Mouse (Mus musculus) kidney, embryonic 14.5 days (tissue): Measurements from ENCODE around the gene Rpl3. TPM values are rescaled to one million over a fixed set of nuclear protein-coding genes. Genes with fewer than 3 reads are reported as not detected.

Source experiments
- ATAC-seq: fragments of 200-750 bp; cut with Nextera tagmentation; 2 replicates; pipeline ENCODE4 v1.8.0; 2017; ENCODE audit warnings: moderate number of reproducible peaks, mild to moderate bottlenecking, moderate TSS enrichment, moderate library complexity; ENCODE audit not compliant: low FRiP score, low TSS enrichment
- H3K27ac ChIP-seq: fragments of 300-500 bp; sonication (generic); 2 replicates; pipeline ENCODE4 v1.5.1; 2014; ENCODE audit warnings: low read depth, mild to moderate bottlenecking, low read length, moderate library complexity, mixed read lengths
- H3K27me3 ChIP-seq: fragments of 300-500 bp; sonication (generic); 2 replicates; pipeline ENCODE4 v1.6.1; 2014; ENCODE audit warnings: mild to moderate bottlenecking, low read length; ENCODE audit not compliant: control insufficient read depth, insufficient read depth
- H3K36me3 ChIP-seq: fragments of 300-500 bp; sonication (generic); 2 replicates; pipeline ENCODE4 v1.6.1; 2014; ENCODE audit warnings: low read length, mixed read lengths; ENCODE audit not compliant: control insufficient read depth, insufficient read depth
- H3K4me1 ChIP-seq: fragments of 300-500 bp; sonication (generic); 2 replicates; pipeline ENCODE4 v1.6.1; 2014; ENCODE audit warnings: low read length, mixed read lengths; ENCODE audit not compliant: control insufficient read depth, insufficient read depth
- H3K4me2 ChIP-seq: fragments of 300-500 bp; sonication (generic); replicated peaks from 2 replicates; pipeline ENCODE4 v1.6.1; 2014; ENCODE audit warnings: low read depth, mild to moderate bottlenecking, low read length
- H3K4me3 ChIP-seq: fragments of 300-500 bp; sonication (generic); 2 replicates; pipeline ENCODE4 v1.5.1; 2014; ENCODE audit warnings: mild to moderate bottlenecking, low read length
- H3K9ac ChIP-seq: fragments of 300-500 bp; sonication (generic); 2 replicates; pipeline ENCODE4 v1.6.1; 2014; ENCODE audit warnings: low read depth, mild to moderate bottlenecking, low read length, moderate library complexity
- H3K9me3 ChIP-seq: fragments of 300-500 bp; sonication (generic); 2 replicates; pipeline ENCODE4 v1.6.1; 2016; ENCODE audit warnings: low read length; ENCODE audit not compliant: control insufficient read depth
- WGBS: fragments of 180-500 bp; shearing (Covaris S2); extraction: QIAGEN DNeasy Blood & Tissue Kit; methylation state at CpG from one replicate; pipeline ENCODE4 v1.1.7; 2014; 5-methylcytosine and 5-hydroxymethylcytosine counted together
- polyA plus RNA-seq: library from polyadenylated mRNA; unstranded; fragments of >200 nt; fragmentation: Nextera tagmentation; extraction: Ambion mirVana; gene quantifications from 2 replicates; pipeline ENCODE4 v1.2.1, GENCODE M21; 2014

Rpl3 gene
- polyA plus RNA-seq, 1 experiment from 2014 or later: 1,409 TPM

DNA sequence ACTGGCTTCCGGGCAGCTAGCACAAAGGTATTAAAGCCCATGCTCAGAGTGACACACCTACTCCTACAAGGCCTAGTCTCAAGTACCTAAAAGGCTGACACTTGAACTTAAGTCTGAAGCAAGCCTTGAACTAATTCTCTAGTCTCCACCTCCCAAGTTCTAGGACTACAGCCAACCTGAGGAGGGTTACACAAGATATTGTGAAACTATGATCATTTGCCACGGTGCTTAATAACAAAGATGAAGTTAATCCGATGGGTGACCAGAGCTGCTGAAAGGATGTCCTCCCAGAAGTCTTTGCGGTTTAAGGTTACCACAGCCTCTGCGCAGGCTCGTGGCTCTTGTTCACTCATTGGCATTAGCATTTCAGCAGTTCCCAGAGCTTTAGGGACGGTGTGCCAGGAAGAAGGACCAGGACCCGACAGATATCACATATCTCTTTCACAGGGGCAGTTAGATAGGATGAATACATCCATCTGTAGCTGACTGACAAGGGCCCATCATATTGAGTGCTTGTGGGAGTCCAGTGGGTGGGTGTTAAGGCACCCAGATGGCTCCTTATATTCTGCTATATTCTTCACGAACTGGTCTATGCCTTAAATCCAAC lies 4.2 kb downstream of the Rpl3 start:
- H3K27ac ChIP-seq: no peak overlapping the region
- H3K4me3 ChIP-seq: no peak overlapping the region
- H3K4me2 ChIP-seq: no peak overlapping the region
- no peak for ATAC-seq
- H3K27me3 ChIP-seq: peaks cover 30% of the 10 kb centered on the region
- 83% methylated on average over 9 of the region's 9 CpGs for WGBS
- no peaks in the 10 kb centered on the region for H3K36me3 ChIP-seq
- H3K4me1 ChIP-seq: no peaks in the 10 kb centered on the region; the same call in 1 of the 2 replicates
- H3K9ac ChIP-seq: no peak overlapping the region
- no peaks in the 10 kb centered on the region for H3K9me3 ChIP-seq

DNA sequence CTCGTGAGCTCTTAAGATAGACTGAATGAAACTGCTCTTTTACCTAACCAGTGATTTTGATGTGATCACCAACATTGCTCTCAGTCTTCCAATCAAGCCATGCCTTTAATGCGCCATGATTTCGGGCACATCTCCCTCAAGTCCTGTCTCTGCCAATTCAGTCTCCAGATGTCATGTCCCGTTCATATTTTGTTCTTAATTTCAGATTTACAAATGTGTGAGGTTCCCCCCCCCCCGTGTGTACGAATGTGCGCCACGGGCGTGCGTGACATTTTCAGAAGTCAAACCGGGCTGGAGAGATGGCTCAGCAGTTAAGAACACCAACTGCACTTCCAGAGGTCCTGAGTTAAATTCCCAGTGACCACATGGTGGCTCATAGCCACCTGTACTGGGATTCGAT lies 7.9 kb downstream of the Rpl3 start:
- Histone ChIP-seq H3K4me1 (peaks cover 14% of the 10 kb centered on the region; the same call in 1 of the 2 replicates), H3K9ac (peak overlapping the region; percentile 59; the same call in 1 of the 2 replicates), H3K4me2 (peak overlapping the region; percentile 67), H3K36me3 (peaks cover 37% of the 10 kb centered on the region), H3K27ac (peak overlapping the region; percentile 89), H3K4me3 (peak overlapping the region; percentile 80), H3K27me3 (no peaks in the 10 kb centered on the region), H3K9me3 (no peaks in the 10 kb centered on the region)
- under 1% methylated on average over 12 of the region's 12 CpGs for WGBS
- ATAC-seq: peak; percentile 12; the same call in 1 of the 2 replicates

DNA sequence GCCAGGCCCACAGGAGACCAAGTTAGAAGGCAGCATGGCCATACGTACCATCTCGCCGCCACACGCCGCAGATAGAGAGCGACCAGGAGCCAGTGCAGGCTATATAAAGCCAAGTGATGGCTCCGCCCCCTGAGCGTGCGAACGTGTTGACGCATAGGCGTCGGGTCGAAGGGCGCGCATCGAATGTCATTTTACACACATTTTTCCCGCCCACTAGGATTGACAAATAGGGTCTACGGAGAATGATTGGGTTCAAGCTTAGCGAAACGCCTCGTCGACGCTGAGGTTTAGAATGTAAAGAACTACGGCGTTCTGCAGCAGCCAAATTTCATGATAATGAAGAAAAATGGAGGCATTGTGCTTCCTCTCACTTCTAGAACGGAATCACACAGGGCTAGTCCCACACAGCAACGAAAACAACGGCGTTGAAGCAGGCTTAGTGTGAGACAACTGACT lies 8.4 kb downstream of the Rpl3 start:
- under 1% methylated on average over 30 of the region's 30 CpGs for WGBS
- Histone ChIP-seq H3K9me3 (no peaks in the 10 kb centered on the region), H3K4me3 (peak overlapping the region; percentile 80), H3K9ac (peak overlapping the region; percentile 93), H3K4me2 (peak overlapping the region; percentile 96), H3K27me3 (no peaks in the 10 kb centered on the region), H3K27ac (peak overlapping the region; percentile 89), H3K4me1 (peaks cover 14% of the 10 kb centered on the region; the same call in 1 of the 2 replicates), H3K36me3 (peaks cover 42% of the 10 kb centered on the region)
- peak; percentile 95 for ATAC-seq

DNA sequence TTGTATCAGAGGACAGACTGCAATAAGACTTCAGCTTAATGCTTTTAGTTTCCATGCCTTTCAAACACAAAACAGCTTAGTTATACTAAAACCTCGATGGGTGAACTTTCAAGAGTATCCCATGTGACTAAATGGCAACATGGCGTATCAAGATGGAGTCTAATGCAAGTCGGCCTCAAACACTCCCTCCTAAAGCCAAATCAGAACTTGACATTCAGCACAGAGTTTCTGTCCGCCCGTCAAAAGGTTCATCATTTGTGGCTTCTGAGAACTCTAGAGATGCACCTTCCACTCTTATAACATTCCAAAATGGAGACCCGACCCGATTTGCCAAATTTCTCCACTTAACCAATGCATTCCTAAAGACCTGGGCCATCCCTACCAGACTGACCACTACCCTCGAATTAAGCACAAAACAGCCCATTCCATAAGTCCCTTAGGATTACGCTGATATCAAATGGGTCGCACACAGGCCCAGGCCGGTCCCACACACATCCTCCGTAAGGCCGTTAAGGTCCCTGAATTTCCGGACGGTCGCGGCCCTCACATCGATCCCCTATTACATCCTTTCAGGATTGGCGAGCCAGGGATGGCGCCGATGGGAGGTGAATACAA lies 8.9 kb downstream of the Rpl3 start:
- H3K4me1 ChIP-seq: peaks cover 14% of the 10 kb centered on the region; the same call in 1 of the 2 replicates
- H3K4me3 ChIP-seq: peak overlapping the region; percentile 80
- no peaks in the 10 kb centered on the region for H3K27me3 ChIP-seq
- H3K9ac ChIP-seq: peak overlapping the region; percentile 93
- peaks cover 47% of the 10 kb centered on the region for H3K36me3 ChIP-seq
- H3K4me2 ChIP-seq: peak overlapping the region; percentile 96
- ATAC-seq: no peak
- H3K9me3 ChIP-seq: no peaks in the 10 kb centered on the region
- H3K27ac ChIP-seq: peak overlapping the region; percentile 89
- under 1% methylated on average over 21 of the region's 21 CpGs for WGBS

DNA sequence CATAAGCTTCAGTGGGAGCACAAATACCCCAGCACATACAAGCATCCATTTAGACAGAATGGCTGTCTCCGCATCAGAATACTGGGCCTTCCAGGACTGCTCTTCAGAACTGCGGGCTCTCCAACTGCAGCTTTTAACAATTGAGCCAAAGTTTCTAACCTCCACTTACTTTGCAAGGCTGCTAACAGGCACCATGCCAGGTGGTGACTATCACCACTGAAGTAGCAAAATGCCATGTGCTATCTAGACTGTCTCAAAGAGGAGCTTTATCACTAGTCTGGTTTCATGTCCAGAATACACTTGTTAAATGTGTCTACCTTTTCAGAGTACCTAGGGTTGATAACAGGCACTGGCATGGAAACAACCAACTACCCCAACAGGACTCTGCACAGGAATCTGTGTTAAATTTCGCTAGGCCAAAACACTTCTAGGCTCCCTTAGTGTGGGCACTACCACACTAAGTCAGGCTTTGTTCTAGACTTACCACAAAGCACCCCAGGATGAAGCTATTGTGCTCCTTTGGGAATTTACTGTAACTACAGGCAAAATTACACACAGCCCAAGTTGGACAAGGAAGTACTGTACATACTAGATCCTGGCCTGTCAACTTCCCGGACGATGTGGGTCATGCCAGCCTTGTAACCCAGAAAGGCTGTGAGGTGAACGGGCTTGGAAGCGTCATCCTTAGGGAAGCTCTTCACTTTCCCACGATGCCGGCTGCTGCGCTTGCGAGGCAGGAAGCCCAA lies 9.7 kb downstream of the Rpl3 start:
- 5% methylated on average over 11 of the region's 11 CpGs for WGBS
- peak overlapping the region; percentile 80 for H3K4me3 ChIP-seq
- H3K27me3 ChIP-seq: no peaks in the 10 kb centered on the region
- H3K9ac ChIP-seq: peak overlapping the region; percentile 93
- H3K4me2 ChIP-seq: peak overlapping the region; percentile 96
- no peak for ATAC-seq
- H3K4me1 ChIP-seq: peaks cover 14% of the 10 kb centered on the region; the same call in 1 of the 2 replicates
- H3K36me3 ChIP-seq: peaks cover 55% of the 10 kb centered on the region
- H3K27ac ChIP-seq: peak overlapping the region; percentile 89; the same call in 1 of the 2 replicates
- H3K9me3 ChIP-seq: no peaks in the 10 kb centered on the region

- ATAC-seq: no peak
- peak overlapping the region; percentile 80 for H3K4me3 ChIP-seq
- H3K4me1 ChIP-seq: peaks cover 14% of the 10 kb centered on the region; the same call in 1 of the 2 replicates
- peak overlapping the region; percentile 2; the same call in 1 of the 2 replicates for H3K27ac ChIP-seq
- H3K9me3 ChIP-seq: no peaks in the 10 kb centered on the region
- 47% methylated on average over 9 of the region's 9 CpGs for WGBS
- H3K36me3 ChIP-seq: peaks cover 56% of the 10 kb centered on the region
- peak overlapping the region; percentile 96 for H3K4me2 ChIP-seq
- H3K9ac ChIP-seq: peak overlapping the region; percentile 93
- no peaks in the 10 kb centered on the region for H3K27me3 ChIP-seq
These were observed 10.7 kb downstream of the Rpl3 start for GRCm38 (mm10) chr15:80080711-80081615.

DNA sequence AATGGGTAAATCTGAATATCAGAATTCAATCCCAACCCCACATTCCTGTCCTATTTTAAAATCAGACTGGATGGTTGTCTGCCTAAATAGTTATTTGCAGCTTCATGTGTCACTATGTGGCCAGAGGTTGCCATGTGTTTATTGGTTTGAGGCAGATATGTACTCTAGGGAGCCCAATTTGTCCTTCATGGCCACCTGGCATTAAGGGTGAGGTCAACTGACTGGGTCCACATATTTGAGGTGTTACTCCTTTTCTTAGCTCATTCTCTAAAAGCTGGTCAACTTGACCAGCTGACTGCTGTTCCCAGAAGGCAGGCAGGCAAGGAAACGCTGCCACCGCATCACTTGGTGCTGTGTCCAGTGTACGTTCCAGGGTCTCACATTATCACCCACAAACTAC lies 11.7 kb downstream of the Rpl3 start:
- peak overlapping the region; percentile 96; the same call in 1 of the 2 replicates for H3K4me2 ChIP-seq
- no peaks in the 10 kb centered on the region for H3K9me3 ChIP-seq
- 0 out of 2 replicates have a peak overlapping the region, but pooled peaks have one; percentile 93 for H3K9ac ChIP-seq
- 80% methylated on average over 3 of the region's 3 CpGs for WGBS
- no peak overlapping the region for H3K27ac ChIP-seq
- no peaks in the 10 kb centered on the region for H3K27me3 ChIP-seq
- peak overlapping the region; percentile 14; the same call in 1 of the 2 replicates for H3K4me3 ChIP-seq
- peaks cover 56% of the 10 kb centered on the region for H3K36me3 ChIP-seq
- no peak for ATAC-seq
- H3K4me1 ChIP-seq: peaks cover 14% of the 10 kb centered on the region; the same call in 1 of the 2 replicates

GRCm38 (mm10) chr15:80079129-80079668 lies 12.5 kb downstream of the Rpl3 start:
- no peak for ATAC-seq
- Histone ChIP-seq H3K36me3 (peaks cover 56% of the 10 kb centered on the region), H3K4me3 (no peak overlapping the region), H3K9ac (peak overlapping the region; percentile 37; the same call in 1 of the 2 replicates), H3K27me3 (no peaks in the 10 kb centered on the region), H3K4me1 (peaks cover 14% of the 10 kb centered on the region; the same call in 1 of the 2 replicates), H3K9me3 (no peaks in the 10 kb centered on the region), H3K27ac (no peak overlapping the region), H3K4me2 (0 out of 2 replicates have a peak overlapping the region, but pooled peaks have one; percentile 5)
- WGBS: 89% methylated on average over 5 of the region's 5 CpGs
